Mouse (Mus musculus) liver, embryonic 14.5 days (tissue): Measurements from ENCODE around the gene Olfr1157.

Experiments used
- CTCF ChIP-seq: IDR thresholded peaks from 2 replicates; pipeline ENCODE4 v1.5.1; 2016; ENCODE audit warnings: antibody characterized with exemption, low read depth, control low read depth
- EP300 ChIP-seq: IDR thresholded peaks from 2 replicates; pipeline ENCODE4 v1.6.1; 2016; ENCODE audit warnings: antibody characterized with exemption, low read depth

DNA sequence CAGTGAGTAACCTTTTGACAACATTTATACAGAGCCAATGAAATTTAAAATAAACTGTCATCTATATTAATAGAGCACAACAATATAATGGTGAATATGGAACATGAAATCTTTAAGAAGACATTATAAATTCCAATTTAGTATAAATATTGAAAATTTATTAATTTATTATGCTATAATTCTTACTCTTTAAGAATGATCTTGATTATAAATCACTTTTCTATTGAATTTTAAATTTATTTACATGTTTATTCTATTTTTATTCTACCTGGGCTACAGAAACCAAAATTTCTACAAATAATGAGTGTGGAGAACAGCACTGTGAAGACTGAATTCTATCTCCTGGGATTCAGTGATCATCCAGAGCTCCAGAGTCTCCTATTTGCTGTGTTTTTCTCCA is 21.7 kb upstream of the Olfr1157 start, which contains the start of gene Olfr1158:
- TF ChIP-seq CTCF, result no peak
- no peak for TF ChIP-seq EP300
